Mouse (Mus musculus): ENCODE measurements at regions not wholly inside any gene's neighbourhood (a gene's known extent, or its start where the extent isn't known, plus 50 kb on each side); places are given as distances from the start of the nearest gene placed in this dataset.

DNA sequence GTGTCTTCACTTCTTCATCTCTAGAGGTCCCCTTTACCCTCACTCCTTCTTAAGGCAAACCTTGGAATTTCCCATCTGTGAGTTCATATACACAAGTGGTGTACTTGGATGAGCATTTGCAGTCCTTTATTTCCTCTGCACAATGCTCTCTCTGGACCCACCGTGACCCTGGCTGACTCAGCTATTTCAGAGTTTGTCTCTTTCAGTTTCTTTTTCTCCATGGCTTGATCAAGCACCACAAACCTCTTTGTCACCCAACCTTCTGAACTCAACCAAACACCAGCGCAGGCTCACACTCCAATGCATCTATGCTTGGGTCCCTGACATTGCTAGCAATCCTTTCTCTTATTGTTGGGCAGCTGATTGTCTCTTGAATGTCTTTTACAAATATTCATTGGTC is 118.0 kb upstream of the Runx1 start:
- DNase-seq (ENCODE audit: low read depth, low spot score): peak; percentile 36

DNA sequence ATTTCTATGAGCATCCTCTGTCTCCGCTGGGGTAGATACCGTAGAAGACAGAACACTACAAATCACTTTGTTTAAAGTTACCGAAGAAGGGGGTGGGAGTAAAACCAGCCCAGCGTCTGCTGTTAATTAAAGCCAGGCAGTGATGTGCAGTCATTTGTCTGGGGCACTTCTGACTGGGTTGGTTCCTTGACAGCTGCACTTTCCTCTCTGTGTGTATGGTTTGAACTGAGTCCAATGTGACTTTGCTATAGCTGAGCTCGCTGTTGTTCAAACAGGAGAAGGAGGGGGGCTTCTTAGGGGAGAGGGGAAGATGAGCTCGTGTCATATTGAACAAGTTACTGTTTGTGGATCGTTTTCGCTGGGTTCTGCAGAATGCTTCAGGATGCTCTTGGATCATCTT is 113.7 kb upstream of the Runx1 start:
- DNase-seq (ENCODE audit: low read depth, low spot score): no peak

DNA sequence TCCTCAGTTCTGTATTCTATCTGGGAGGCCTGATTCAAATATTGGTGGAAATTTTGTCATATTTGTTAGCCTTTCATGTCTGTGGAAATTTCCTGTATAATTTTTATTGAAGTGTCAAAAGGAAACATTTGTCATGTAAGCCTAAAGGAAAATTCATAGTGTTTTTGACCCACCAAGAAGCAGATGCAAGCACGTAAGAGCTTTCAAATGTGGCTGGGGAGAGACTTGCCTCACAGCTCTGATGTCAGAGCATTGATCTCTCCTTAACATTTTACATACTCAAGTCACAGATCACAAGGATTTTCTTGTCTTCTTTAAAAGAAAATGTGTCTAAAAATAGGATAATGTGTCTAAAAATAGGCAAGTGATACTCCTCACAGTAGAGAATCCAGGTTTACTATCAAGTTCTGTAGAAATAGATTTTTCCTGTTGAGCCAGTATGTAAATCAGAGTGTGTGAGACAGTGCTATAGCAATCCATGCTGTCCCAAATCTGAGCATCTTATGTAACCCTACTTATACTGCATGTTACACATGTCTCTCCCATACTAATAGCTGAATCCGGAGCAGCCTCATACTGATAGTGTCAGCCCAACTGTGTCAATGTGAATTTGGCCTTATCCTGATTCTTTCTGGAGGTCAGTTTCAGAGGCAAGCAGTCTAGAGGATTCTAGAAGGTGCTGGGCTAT is 110.0 kb upstream of the Runx1 start:
- DNase-seq (ENCODE audit: low read depth, low spot score): peak; percentile 35

DNA sequence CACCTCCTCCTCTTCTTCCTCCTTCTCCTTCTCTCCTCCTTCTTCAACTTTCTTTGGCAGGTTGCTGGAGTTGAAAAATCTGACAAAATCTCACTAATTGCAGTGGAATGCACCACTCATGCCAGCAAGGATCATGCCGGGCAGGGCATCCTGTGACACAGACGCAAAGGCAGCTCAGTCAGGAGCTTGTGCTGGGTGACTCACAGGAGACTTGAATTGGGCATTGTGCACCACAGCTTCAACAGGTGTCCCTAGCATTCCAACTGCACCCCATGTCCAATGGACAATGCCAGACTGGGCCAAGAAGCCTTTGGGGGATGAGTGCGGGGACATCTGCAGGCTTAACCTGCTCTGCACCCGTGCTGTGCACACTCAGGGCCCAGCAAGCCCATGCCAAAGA is 104.2 kb upstream of the Runx1 start:
- no peak for DNase-seq (ENCODE audit: low read depth, low spot score)

DNA sequence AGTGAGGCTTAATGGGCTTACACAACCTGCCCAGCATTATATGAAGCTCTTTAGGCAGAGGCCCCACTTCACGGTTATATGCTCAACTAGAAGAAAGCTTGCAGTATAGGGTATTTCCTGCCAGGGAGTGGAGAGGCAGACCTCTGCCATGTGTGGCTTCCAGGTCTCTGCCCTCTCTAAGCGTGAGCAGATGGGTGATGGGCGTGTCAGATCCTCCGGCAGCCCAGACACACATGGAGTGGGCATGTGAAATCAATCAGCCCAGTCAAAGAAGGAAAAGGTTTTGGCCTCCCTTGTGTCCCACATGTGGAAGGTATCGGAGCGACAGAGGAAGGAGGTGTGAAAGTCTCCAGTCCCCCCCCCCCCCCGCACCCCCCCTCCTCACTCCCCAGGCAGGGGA is 102.3 kb upstream of the Runx1 start:
- DNase-seq (ENCODE audit: low read depth, low spot score): peak; percentile 48

DNA sequence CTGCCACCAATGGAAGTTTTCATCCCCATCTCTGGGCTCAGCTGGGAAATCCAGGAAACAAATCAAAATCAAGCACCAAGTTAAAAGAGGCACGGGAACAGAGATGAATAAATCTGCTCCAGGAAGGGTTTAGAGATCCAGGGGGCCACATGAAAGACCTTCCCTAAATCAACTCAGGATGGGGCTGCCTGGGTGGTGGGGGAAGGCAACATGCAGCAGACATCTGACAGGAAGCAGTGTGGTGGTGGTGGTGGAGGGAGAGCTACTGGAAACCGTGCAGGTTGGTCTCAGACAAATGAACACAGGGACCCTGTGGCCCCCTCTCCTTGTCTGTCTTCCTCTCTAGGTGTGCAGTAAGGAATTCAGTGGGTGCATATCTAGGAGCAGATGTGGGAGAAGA is 101.7 kb upstream of the Runx1 start:
- peak; percentile 46 for DNase-seq (ENCODE audit: low read depth, low spot score)

DNA sequence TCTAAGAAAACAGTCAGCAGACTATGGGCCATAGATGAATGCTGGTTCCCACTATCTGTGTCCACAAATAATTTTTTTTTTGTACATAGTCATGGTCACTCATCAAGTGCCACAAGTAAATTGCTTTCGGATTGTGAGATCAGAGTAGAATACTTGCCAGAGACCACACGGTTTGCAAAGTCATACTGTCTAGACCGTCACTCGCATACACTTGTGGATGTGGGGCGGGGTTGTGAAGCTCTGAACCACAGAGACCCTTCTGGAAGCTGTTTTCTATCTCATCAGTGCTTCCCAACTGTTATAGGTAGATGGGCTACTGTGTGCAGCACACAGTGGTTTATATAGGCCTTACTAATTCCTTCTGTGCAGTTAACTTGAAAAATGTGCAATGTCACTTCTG is 100.9 kb upstream of the Runx1 start:
- DNase-seq (ENCODE audit: low read depth, low spot score): no peak

DNA sequence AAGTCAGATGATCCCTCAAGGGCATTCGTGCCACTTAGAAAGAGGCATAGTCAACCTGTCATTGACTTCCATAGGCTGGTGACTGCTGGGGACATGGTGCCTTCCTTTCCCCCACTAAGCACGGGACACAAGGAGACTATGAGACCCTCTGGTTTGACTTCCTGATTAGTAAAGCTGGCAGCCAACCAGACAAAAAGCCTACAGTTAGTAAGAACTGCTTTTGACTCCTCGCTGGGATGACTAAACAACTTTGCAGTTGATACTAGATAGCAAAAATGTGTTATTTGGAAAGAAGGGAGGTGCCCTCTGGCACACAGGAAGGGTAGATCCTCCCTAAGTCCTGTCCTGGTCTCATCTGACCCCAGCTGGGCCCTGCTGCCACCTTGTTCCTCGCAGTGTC is 95.0 kb upstream of the Runx1 start:
- no peak for DNase-seq (ENCODE audit: low read depth, low spot score)

DNA sequence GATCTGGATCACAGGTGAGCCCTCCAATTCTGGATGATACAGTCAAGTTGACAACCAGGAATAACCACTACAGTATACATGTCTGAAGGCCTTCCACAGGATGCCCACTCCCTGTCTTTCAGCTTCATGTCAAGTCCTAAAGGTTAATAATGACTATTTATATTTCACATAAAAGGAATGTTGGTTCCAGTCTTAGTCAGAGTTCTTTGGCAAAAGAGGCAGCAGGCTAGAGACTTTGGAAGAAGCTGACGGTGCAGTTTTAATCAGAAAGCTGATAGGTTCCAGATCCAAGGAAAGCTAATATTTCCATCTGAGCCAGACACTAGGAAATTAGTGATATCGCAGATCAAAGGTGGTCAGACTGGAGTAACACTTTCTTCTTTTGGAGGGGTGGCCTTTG is 91.4 kb upstream of the Runx1 start:
- DNase-seq (ENCODE audit: low read depth, low spot score): no peak

DNA sequence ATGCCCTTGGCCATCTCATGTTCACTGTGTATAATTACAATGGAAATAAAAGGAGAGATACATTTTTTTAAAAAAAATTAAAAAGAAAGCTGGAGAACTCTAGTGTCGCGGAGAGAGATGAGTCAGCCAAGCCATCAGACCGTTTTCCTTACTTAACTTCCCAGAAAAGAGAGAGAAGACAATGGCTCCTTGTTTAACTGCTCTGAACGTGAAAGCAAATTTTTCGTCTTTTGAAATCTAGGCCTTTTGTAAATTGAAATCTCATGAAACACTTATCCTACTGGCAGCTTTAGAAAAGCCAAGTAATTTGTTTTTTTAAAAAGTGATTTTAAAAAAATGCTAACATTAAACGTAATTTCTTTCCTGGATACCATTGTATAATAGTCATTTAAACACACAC is 89.7 kb upstream of the Runx1 start:
- DNase-seq (ENCODE audit: low read depth, low spot score): no peak

DNA sequence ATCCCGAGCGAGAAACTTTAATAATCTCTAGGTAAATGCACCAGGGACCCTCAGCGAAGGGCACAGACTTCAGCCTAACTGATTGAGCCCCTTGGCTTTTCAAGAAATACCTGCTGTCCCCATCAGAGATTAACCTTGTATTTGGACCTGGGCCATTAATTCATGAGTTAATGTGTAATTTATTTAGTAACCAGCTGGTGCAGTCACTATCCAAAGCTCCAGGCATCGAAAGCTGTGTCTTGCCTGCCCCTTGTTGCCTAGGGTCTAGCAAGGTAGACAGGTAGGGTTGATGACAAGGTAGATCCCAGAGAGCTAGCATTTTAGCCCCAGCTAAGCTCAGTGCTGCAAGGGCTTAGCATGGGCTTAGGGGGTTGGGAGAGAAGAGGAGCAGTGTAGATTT is 80.9 kb upstream of the Runx1 start:
- no peak for DNase-seq (ENCODE audit: low read depth, low spot score)

DNA sequence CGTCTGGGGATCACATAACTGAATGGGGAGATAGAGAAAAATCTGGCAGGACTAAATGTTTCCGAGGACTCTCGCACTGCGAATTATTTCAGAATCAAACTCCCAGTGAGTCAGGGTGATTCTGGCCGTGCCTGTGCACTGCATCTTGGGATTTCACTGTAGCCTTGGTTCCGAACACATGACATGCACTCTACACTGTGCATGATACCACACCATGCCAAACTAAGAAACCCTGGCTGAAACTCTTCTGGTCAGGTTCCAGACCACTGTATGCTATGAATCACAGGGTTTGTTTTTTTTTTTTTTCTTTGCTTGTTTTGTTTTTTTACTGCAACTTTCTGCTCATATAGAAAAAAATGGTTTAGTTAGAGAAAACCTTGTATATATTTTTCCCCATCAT is 79.7 kb upstream of the Runx1 start:
- no peak for DNase-seq (ENCODE audit: low read depth, low spot score)

DNA sequence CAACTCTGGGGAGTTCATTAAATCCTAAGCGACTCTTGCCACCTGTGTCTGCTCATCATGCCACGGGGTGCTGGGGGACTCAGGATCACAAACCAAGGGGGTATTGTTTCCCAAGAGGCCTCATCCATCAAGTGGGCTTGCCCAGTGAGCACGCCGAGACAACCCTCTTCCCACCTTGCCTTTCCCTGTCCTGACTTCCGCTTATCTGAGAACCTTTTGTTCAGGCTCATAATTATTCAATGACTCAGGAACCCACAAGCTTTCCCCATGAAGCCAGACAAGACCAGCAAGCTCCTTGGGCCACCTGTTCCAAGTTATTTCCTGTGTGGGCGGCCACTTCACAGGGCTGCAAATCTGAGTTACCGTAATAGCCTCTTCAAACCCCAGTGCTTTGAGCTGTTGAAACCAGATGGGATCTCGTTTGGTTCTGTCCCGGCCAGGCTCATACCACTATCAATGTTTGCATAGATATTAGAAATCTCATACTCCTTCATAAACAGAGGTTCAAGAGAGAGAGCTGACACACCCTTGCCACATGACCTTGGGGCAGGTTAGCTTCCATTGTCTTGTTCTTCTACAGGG is 78.0 kb upstream of the Runx1 start:
- DNase-seq (ENCODE audit: low read depth, low spot score): peak; percentile 22

DNA sequence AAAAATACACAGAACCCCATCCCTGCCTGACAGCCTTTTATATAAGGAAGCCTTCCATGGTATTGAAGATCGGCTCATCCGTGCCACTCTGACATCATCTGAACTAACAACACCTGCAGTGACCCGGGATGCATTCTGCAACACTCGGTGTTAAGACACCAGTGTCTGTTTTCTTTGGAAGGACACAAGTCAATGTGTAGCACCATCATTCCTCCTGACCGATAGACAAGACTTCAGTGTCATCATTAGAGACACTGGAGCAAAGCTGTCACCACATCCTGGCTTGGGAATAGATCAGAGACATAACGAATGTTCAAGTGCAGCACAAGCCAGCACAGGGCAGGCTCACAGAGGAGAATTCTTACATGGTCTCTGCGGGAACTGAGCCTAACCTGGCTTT is 77.5 kb upstream of the Runx1 start:
- no peak for DNase-seq (ENCODE audit: low read depth, low spot score)

DNA sequence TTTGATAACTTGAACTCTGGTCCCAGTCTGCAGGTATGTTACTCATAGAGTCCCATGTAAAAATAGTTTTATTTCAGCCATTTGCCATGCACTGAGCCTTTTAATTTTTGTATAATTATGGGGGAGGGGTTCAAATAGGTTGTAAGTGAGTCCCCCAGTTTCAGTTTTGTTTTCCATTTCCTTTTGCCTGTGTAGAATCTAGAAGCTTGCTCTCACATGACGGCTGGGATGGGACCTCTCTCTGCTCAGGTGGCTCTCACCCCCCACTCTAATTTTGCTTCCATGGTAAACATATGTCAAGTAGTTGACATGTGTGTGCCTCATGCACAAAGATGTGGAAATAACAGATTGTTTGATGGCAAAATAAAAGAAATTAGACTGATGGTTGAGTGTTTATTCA is 73.8 kb upstream of the Runx1 start:
- peak; percentile 60 for DNase-seq (ENCODE audit: low read depth, low spot score)

DNA sequence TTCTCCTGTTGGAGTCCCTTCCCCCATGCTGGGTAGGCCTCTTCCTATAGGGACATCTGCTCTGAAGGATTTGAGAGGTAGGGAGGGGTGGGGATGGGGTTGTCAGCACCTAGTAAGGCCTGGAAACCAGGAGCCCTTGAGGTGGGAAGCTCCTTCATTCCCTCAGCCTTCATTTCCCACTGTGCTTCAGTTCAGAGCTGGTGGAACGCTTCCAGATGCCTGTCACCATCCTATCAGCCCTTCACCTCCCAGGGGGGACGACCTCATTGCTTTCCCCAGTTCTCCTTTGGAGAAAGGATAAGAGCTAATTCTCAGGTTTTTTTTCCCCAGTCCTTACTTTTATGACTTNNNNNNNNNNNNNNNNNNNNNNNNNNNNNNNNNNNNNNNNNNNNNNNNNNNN is 65.8 kb upstream of the Runx1 start:
- DNase-seq (ENCODE audit: low read depth, low spot score): no peak

DNA sequence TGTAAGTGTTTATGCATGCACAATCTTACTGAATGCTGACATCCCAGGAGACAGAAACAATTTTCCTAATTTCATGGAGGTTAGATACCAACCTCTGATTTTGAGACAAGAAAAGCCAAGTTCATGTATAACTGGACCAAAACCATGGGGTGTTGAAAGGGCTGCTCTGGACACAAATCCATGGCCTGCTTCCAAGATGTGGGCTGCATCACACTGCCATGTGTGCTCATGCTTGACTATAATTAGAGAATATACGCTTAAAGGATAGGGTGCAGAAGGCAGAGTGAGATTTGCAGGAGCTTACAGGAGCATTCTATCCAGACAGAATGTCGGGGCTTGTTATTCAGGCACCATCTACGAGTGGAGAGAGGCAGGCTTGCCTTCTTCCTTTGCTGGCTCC is 64.8 kb upstream of the Runx1 start:
- DNase-seq (ENCODE audit: low read depth, low spot score): no peak

DNA sequence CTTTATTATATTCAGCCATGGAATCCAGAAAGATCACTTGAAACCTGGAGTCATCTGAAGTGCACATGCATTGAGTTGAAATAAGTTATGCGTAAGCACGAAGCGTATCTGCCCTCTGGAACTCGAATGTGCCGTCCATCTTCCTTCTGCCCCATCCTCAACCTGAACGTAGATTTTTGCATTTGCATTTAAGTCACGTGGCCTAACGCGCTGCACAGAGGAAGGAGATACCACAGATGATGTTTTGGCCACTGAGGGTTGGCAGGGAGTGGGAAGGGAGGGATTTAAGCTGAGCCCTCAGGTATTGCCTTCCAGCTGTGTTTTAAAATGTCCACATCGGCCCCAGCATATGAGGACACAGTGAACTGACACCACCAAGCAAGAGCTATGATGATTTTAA is 63.6 kb upstream of the Runx1 start:
- no peak for DNase-seq (ENCODE audit: low read depth, low spot score)

DNA sequence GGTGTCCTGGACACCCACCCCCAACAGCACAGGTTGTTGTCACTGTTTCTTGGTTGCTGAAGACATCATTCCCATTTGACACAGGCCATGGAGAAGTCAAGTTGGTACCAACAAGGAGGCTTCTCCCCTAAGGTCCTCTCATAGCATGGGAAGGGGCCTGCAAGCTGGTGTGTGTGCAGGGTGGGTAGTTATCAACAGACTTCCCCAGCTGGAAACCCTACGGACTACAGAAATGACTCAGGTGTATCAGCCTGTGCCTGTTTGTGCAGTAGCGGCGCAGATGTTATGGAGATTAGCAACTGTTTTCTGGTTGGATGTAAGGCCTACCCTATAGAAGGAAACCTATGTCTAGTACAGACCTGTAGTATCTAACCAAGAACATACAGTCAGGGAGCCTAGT is 60.3 kb upstream of the Runx1 start:
- DNase-seq (ENCODE audit: low read depth, low spot score): no peak

DNA sequence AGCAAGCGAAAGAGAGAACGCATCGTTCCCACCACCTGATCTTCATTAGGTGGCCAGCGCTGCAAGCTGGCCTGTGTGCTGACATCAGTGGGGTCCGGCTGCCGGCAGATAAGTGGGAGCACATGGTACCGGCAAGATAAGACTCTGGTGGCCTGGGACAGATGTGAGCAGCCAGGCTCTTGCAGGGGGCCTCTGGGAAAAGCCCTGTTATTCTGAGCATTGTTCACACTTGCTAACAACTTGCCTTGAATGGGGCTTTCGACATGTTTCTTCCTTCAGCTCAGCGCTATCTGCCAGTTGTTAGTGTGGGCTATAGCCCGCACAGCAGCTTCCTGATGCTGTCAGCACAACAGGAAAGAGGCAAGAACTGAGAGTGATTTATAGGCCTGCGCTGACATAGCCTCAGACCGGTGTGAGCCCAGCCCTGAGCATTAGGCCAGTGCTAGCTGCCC is 57.9 kb upstream of the Runx1 start:
- DNase-seq (ENCODE audit: low read depth, low spot score): peak; percentile 49

DNA sequence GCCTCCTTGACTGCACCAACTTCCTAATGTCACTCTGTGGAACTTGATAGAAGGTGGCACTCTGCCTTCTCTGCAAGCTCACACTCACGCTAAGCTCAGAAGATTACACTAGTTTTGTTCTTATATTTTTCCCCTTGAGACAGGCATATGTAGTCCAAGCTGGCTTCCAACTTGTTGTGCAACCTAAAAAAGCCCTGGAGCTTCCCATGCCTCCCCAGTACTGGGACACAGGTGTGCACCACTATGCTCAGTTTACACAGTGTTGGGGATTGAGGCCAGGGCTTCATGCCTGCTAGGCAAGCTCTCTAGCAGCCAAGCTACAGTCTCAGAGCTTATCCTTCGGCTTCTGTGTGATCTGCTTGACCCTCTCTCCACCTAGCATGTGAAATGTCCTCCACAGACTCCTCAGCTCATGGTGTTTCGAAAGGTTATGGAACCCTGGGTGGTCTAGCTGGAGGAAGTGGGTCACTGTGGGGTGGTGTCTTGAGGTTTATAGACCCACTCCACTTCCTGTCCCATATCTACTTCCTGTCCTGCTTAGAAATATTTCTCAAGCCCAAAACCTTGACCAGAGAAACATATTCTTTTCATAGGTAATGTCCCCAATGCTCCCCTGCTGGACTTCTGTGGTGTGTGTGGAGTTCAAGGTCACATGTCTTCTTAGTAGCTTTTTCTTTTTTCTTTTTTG is 54.6 kb upstream of the Runx1 start:
- no peak for DNase-seq (ENCODE audit: low read depth, low spot score)

DNA sequence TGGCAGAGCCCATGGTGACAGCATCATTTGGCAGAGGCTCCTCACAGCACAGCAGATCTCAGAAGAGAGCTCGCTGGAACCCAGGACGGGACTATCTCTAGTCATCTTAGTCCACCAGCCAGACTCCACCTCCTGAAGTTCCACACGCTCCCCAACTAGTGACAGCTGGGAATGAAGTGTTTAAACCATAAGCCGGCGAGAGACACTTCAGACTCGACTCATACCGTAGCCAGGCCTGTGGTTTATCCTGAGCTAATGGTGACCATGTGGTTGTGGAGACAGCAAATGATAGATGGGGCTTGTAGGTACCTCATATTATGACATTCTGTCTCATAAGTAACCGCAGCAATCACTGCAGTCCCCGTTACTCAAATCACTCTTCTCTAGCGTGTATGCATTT is 52.1 kb upstream of the Runx1 start:
- DNase-seq (ENCODE audit: low read depth, low spot score): no peak

All from CD4-positive, CD25-positive, alpha-beta regulatory T cell, adult 2 months (primary cell).